Mouse (Mus musculus): ENCODE data around the gene Lmnb2. TPM values are rescaled to one million over a fixed set of nuclear protein-coding genes. Genes with fewer than 3 reads are reported as not detected.

The Lmnb2 gene
- polyA plus RNA-seq, 2 experiments: 2.8 to 11.3 TPM

- no peak for DNase-seq (ENCODE audit: low read depth in 3 of 3, low spot score in 3 of 3)
- Histone ChIP-seq H3K27me3 (ENCODE audit: control insufficient read depth, insufficient read depth, low read length) (peaks cover 2% of the 10 kb centered on the region; the same call in 1 of the 2 replicates), H3K27ac (no peak overlapping the region), H3K9me3 (ENCODE audit: control insufficient read depth, low read length) (no peaks in the 10 kb centered on the region), H3K9ac (replicated peaks) (no peak overlapping the region), H3K4me1 (replicated peaks; ENCODE audit: control insufficient read depth in 2 of 2, insufficient read depth in 2 of 2, low read length in 1 of 2) (peaks cover 10 to 12% of the 10 kb centered on the region in 2 experiments; a peak in 3 of 4 replicates), H3K4me3 (ENCODE audit: insufficient read depth in 1 of 2, low read depth in 2 of 2, low read length in 2 of 2) (no peak overlapping the region), H3K4me2 (ENCODE audit: low read depth) (no peak overlapping the region), H3K36me3 (replicated peaks; ENCODE audit: control insufficient read depth, insufficient read depth, low read depth) (no peaks in the 10 kb centered on the region)
- no peak for TF ChIP-seq EP300 (IDR thresholded peaks at IDR 0.05; ENCODE audit: low read depth)
- no peak for TF ChIP-seq CTCF (IDR thresholded peaks at IDR 0.05; ENCODE audit: low read depth)
- WGBS (ENCODE audit: insufficient replicate concordance): 79% methylated on average over 7 of the region's 8 CpGs
- no peak for ATAC-seq (ENCODE audit: insufficient read depth)
Observed at GRCm38 (mm10) chr10:80913364-80914011, 4.6 kb downstream of the Lmnb2 start.

GRCm38 (mm10) chr10:80911891-80912290 is 6.2 kb downstream of the Lmnb2 start:
- Histone ChIP-seq H3K4me2 (ENCODE audit: low read depth) (no peak overlapping the region), H3K4me1 (replicated peaks; ENCODE audit: control insufficient read depth in 2 of 2, insufficient read depth in 2 of 2, low read length in 1 of 2) (peaks cover 10 to 12% of the 10 kb centered on the region in 2 experiments; a peak in 3 of 4 replicates), H3K27ac (no peak overlapping the region), H3K36me3 (replicated peaks; ENCODE audit: control insufficient read depth, insufficient read depth, low read depth) (0 out of 2 replicates have a peak, but pooled peaks cover 3% of the 10 kb centered on the region), H3K9ac (replicated peaks) (no peak overlapping the region), H3K9me3 (ENCODE audit: control insufficient read depth, low read length) (no peaks in the 10 kb centered on the region), H3K4me3 (ENCODE audit: insufficient read depth in 1 of 2, low read depth in 2 of 2, low read length in 2 of 2) (no peak overlapping the region), H3K27me3 (ENCODE audit: control insufficient read depth, insufficient read depth, low read length) (no peaks in the 10 kb centered on the region)
- no peak for TF ChIP-seq EP300 (IDR thresholded peaks at IDR 0.05; ENCODE audit: low read depth)
- no peak for TF ChIP-seq CTCF (IDR thresholded peaks at IDR 0.05; ENCODE audit: low read depth)
- DNase-seq (ENCODE audit: low read depth in 3 of 3, low spot score in 3 of 3): no peak
- no peak for ATAC-seq (ENCODE audit: insufficient read depth)

- H3K9me3 ChIP-seq (ENCODE audit: control insufficient read depth, low read length): no peaks in the 10 kb centered on the region
- 84% methylated on average over 4 of the region's 4 CpGs for WGBS (ENCODE audit: insufficient replicate concordance)
- H3K36me3 ChIP-seq (replicated peaks; ENCODE audit: control insufficient read depth, insufficient read depth, low read depth): 0 out of 2 replicates have a peak, but pooled peaks cover 3% of the 10 kb centered on the region
- DNase-seq (ENCODE audit: low read depth in 3 of 3, low spot score in 3 of 3) (no peak), ATAC-seq (ENCODE audit: insufficient read depth) (no peak)
- H3K9ac ChIP-seq (replicated peaks): no peak overlapping the region
- H3K4me2 ChIP-seq (ENCODE audit: low read depth): no peak overlapping the region
- H3K27me3 ChIP-seq (ENCODE audit: control insufficient read depth, insufficient read depth, low read length): no peaks in the 10 kb centered on the region
- H3K27ac ChIP-seq: no peak overlapping the region
- no peak overlapping the region for H3K4me3 ChIP-seq (ENCODE audit: insufficient read depth in 1 of 2, low read depth in 2 of 2, low read length in 2 of 2)
- TF ChIP-seq EP300 (IDR thresholded peaks at IDR 0.05; ENCODE audit: low read depth): no peak
- TF ChIP-seq CTCF (IDR thresholded peaks at IDR 0.05; ENCODE audit: low read depth): no peak
- peaks cover 10 to 12% of the 10 kb centered on the region in 2 experiments; a peak in 3 of 4 replicates for H3K4me1 ChIP-seq (replicated peaks; ENCODE audit: control insufficient read depth in 2 of 2, insufficient read depth in 2 of 2, low read length in 1 of 2)
Observed at GRCm38 (mm10) chr10:80911354-80911753, 6.7 kb downstream of the Lmnb2 start.

DNA sequence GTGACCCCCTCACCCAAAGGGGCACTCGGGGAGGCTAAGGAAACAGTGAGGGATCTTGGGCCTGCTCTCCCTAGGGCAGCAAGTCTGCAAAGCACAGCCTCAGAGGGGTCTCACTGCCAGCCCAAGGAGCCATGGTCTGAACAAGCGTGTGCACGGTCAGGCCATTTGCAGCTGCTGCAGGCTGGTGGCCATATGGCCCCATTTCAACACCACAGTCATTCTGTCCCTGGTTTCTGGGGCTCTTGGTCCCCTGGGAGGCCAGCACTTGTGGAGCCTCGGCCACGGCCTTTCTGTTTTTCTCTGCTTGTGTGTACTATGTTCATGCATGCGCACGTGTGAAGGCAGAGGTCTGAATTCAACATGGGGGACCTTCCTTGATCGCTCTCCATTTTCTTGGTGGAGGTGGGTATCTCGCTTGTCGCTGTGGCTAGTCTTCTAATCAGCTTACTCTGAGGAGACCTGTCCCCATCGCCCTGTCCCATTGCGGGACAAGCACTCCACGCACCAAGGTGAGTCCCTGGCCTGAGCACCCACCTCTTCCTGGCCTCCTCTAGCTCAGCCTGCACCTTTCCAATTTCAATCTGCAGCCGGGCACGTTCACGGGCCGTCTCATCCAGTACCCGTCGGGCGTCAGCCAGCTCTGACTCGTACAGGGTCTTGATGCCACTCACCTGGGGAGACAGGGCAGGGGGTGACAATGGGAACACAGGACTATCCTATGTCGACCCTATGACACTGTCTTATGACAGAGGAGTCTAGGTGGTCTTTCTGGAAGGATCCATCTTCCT is 8.5 kb downstream of the Lmnb2 start:
- WGBS (ENCODE audit: insufficient replicate concordance): 84% methylated on average over 22 of the region's 22 CpGs
- no peak overlapping the region for H3K4me2 ChIP-seq (ENCODE audit: low read depth)
- H3K27me3 ChIP-seq (ENCODE audit: control insufficient read depth, insufficient read depth, low read length): no peaks in the 10 kb centered on the region
- no peaks in the 10 kb centered on the region for H3K9me3 ChIP-seq (ENCODE audit: control insufficient read depth, low read length)
- no peak overlapping the region for H3K27ac ChIP-seq
- H3K4me1 ChIP-seq (replicated peaks; ENCODE audit: control insufficient read depth in 2 of 2, insufficient read depth in 2 of 2, low read length in 1 of 2): no peaks in the 10 kb centered on the region
- TF ChIP-seq CTCF (IDR thresholded peaks at IDR 0.05; ENCODE audit: low read depth) (no peak), EP300 (IDR thresholded peaks at IDR 0.05; ENCODE audit: low read depth) (no peak)
- no peak for ATAC-seq (ENCODE audit: insufficient read depth)
- 0 out of 2 replicates have a peak, but pooled peaks cover 3% of the 10 kb centered on the region for H3K36me3 ChIP-seq (replicated peaks; ENCODE audit: control insufficient read depth, insufficient read depth, low read depth)
- H3K4me3 ChIP-seq (ENCODE audit: insufficient read depth in 1 of 2, low read depth in 2 of 2, low read length in 2 of 2): no peak overlapping the region
- no peak for DNase-seq (ENCODE audit: low read depth in 3 of 3, low spot score in 3 of 3)
- H3K9ac ChIP-seq (replicated peaks): no peak overlapping the region

GRCm38 (mm10) chr10:80904709-80905108 is 13.3 kb downstream of the Lmnb2 start:
- Histone ChIP-seq H3K4me1 (replicated peaks; ENCODE audit: control insufficient read depth in 2 of 2, insufficient read depth in 2 of 2, low read length in 1 of 2) (peaks cover 2 to 4% of the 10 kb centered on the region in 2 experiments; a peak in 2 of 4 replicates), H3K9ac (replicated peaks) (no peak overlapping the region), H3K36me3 (replicated peaks; ENCODE audit: control insufficient read depth, insufficient read depth, low read depth) (peaks cover 3% of the 10 kb centered on the region; the same call in 1 of the 2 replicates), H3K27me3 (ENCODE audit: control insufficient read depth, insufficient read depth, low read length) (no peaks in the 10 kb centered on the region), H3K4me3 (ENCODE audit: insufficient read depth in 1 of 2, low read depth in 2 of 2, low read length in 2 of 2) (no peak overlapping the region), H3K27ac (no peak overlapping the region), H3K9me3 (ENCODE audit: control insufficient read depth, low read length) (no peaks in the 10 kb centered on the region), H3K4me2 (ENCODE audit: low read depth) (no peak overlapping the region)
- WGBS (ENCODE audit: insufficient replicate concordance): 81% methylated on average over 11 of the region's 11 CpGs
- DNase-seq (ENCODE audit: low read depth in 3 of 3, low spot score in 3 of 3) (no peak), ATAC-seq (ENCODE audit: insufficient read depth) (no peak)
- no peak for TF ChIP-seq EP300 (IDR thresholded peaks at IDR 0.05; ENCODE audit: low read depth)
- no peak for TF ChIP-seq CTCF (IDR thresholded peaks at IDR 0.05; ENCODE audit: low read depth)

Measured in liver, embryonic 14.5 days (tissue).